Mouse (Mus musculus): Measurements from ENCODE around the gene Ifnab. TPM values are rescaled to one million over a fixed set of nuclear protein-coding genes. Genes with fewer than 3 reads are reported as not detected.

The Ifnab gene
- total RNA-seq (2012; rRNA removed) (not detected in 2 replicates), polyA plus RNA-seq (2012; ENCODE audit: insufficient read depth in 1 of 2, insufficient read length in 2 of 2, low read depth in 1 of 2, low replicate concordance in 2 of 2, missing spikeins in 1 of 2) (not detected)

- TF ChIP-seq ELF1 (IDR thresholded peaks at IDR 0.05; ENCODE audit: low read depth, low read length) (no peak), ZKSCAN1 (IDR thresholded peaks at IDR 0.05; ENCODE audit: low read depth, low read length) (no peak), USF2 (IDR thresholded peaks at IDR 0.05; ENCODE audit: borderline replicate concordance in 1 of 2, insufficient read depth in 1 of 2, low read depth in 1 of 2, low read length in 2 of 2) (no peak), EP300 (IDR thresholded peaks at IDR 0.05; ENCODE audit: low read depth in 1 of 2, low read length in 2 of 2) (no peak), SIN3A (IDR thresholded peaks at IDR 0.05; ENCODE audit: low read length) (no peak), JUND (IDR thresholded peaks at IDR 0.05; ENCODE audit: low read depth, low read length) (no peak), UBTF (IDR thresholded peaks at IDR 0.05; ENCODE audit: borderline replicate concordance, insufficient read depth, low read depth, low read length) (no peak), MAFK (IDR thresholded peaks at IDR 0.05; ENCODE audit: borderline replicate concordance, low read depth, low read length) (no peak), RCOR1 (IDR thresholded peaks at IDR 0.05; ENCODE audit: low read depth, low read length) (no peak), KAT2A (conservative IDR thresholded peaks at IDR 0.05; ENCODE audit: low read depth, low read length) (no peak), CHD2 (IDR thresholded peaks at IDR 0.05; ENCODE audit: low read length) (no peak), MYC (IDR thresholded peaks at IDR 0.05; ENCODE audit: low read depth, low read length) (no peak), BHLHE40 (IDR thresholded peaks at IDR 0.05; ENCODE audit: borderline replicate concordance, low read depth, low read length) (no peak)
- no peaks in the 10 kb centered on the region for H3K9me3 ChIP-seq (replicated peaks; ENCODE audit: insufficient read depth, low read length)
- H3K27me3 ChIP-seq (ENCODE audit: control insufficient read depth in 1 of 2, insufficient read depth in 2 of 2, low read length in 2 of 2): peaks cover 0 to 7% of the 10 kb centered on the region in 2 experiments; a peak in 3 of 4 replicates
- no peaks in the 10 kb centered on the region for H3K36me3 ChIP-seq (ENCODE audit: control insufficient read depth in 1 of 2, insufficient read depth in 2 of 2, low read length in 2 of 2)
- DNase-seq (ENCODE audit: low read depth, low spot score): no peak
- H3K27ac ChIP-seq (ENCODE audit: control insufficient read depth, low read depth, low read length): no peak within 1 kb of the TSS
- no peak within 1 kb of the TSS for H3K4me3 ChIP-seq (ENCODE audit: control insufficient read depth in 1 of 2, insufficient read depth in 1 of 2, low read depth in 2 of 2, low read length in 2 of 2)
- no peaks in the 10 kb centered on the region for H3K4me1 ChIP-seq (ENCODE audit: control insufficient read depth in 1 of 2, insufficient read depth in 2 of 2, low read length in 2 of 2)
- H3K9ac ChIP-seq (ENCODE audit: control insufficient read depth, low read depth, low read length, poor library complexity, severe bottlenecking): no peak within 1 kb of the TSS
- no peaks in the 10 kb centered on the region for H3K79me2 ChIP-seq (ENCODE audit: control insufficient read depth, insufficient read depth, low read length, poor library complexity)
These were observed at the start of gene Ifnab for GRCm38 (mm10) chr4:88691259-88691658. Gene Ifnab, minus strand, starts transcription at chr4:88691359.

DNA sequence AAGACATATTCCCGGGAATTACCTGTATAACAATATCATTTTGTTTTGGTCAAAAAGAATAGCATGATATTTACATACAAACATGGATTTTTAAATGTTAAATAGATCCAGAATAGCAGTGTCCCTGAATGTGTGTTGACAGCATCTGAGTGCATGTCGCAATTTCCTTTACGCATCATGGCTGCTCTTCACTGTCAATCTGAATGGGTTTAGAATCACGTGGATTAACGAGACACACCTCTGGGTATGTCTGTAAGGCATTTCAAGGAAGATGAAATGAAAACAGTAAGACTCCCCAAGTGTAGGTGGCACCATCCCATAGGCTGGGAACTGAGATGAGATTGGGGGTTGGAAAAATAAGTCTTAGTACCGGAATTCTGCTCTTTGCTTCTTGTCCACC lies 47.9 kb upstream of the Ifnab start:
- no peaks in the 10 kb centered on the region for H3K79me2 ChIP-seq (ENCODE audit: control insufficient read depth, insufficient read depth, low read length, poor library complexity)
- TF ChIP-seq NRF1 (IDR thresholded peaks at IDR 0.05; ENCODE audit: insufficient read depth, low read depth, low read length, poor library complexity, severe bottlenecking): no peak
- no peak for TF ChIP-seq CHD1 (IDR thresholded peaks at IDR 0.05; ENCODE audit: low read depth, low read length)
- TF ChIP-seq MYC (IDR thresholded peaks at IDR 0.05; ENCODE audit: low read depth, low read length): no peak
- no peak for TF ChIP-seq USF2 (IDR thresholded peaks at IDR 0.05; ENCODE audit: borderline replicate concordance in 1 of 2, insufficient read depth in 1 of 2, low read depth in 1 of 2, low read length in 2 of 2)
- TF ChIP-seq CTCF (IDR thresholded peaks at IDR 0.05 in 2 of 3, conservative IDR thresholded peaks at IDR 0.05 in 1 of 3; ENCODE audit: control insufficient read depth in 1 of 3, insufficient read depth in 1 of 3, low read depth in 2 of 3, low read length in 3 of 3, poor library complexity in 1 of 3, severe bottlenecking in 1 of 3): no peak
- TF ChIP-seq ZC3H11A (IDR thresholded peaks at IDR 0.05; ENCODE audit: low read depth, low read length): no peak
- TF ChIP-seq MEF2A (IDR thresholded peaks at IDR 0.05; ENCODE audit: extremely low read depth, insufficient replicate concordance, low read depth, low read length, poor library complexity, severe bottlenecking): no peak
- no peak for TF ChIP-seq ZMIZ1 (IDR thresholded peaks at IDR 0.05; ENCODE audit: low read depth, low read length)
- no peak for TF ChIP-seq JUND (IDR thresholded peaks at IDR 0.05; ENCODE audit: low read depth, low read length)
- no peak for TF ChIP-seq ZKSCAN1 (IDR thresholded peaks at IDR 0.05; ENCODE audit: low read depth, low read length)
- DNase-seq (ENCODE audit: low read depth, low spot score): no peak
- H3K4me1 ChIP-seq (ENCODE audit: control insufficient read depth in 1 of 2, insufficient read depth in 2 of 2, low read length in 2 of 2): no peaks in the 10 kb centered on the region
- H3K27ac ChIP-seq (ENCODE audit: control insufficient read depth, low read depth, low read length): no peak overlapping the region
- no peaks in the 10 kb centered on the region for H3K36me3 ChIP-seq (ENCODE audit: control insufficient read depth in 1 of 2, insufficient read depth in 2 of 2, low read length in 2 of 2)
- H3K27me3 ChIP-seq (ENCODE audit: control insufficient read depth in 1 of 2, insufficient read depth in 2 of 2, low read length in 2 of 2): peaks cover 9 to 10% of the 10 kb centered on the region in 2 experiments
- no peaks in the 10 kb centered on the region for H3K9me3 ChIP-seq (replicated peaks; ENCODE audit: insufficient read depth, low read length)
- H3K9ac ChIP-seq (ENCODE audit: control insufficient read depth, low read depth, low read length, poor library complexity, severe bottlenecking): no peak overlapping the region
- H3K4me3 ChIP-seq (ENCODE audit: control insufficient read depth in 1 of 2, insufficient read depth in 1 of 2, low read depth in 2 of 2, low read length in 2 of 2): no peak overlapping the region
